Mouse (Mus musculus): ENCODE measurements around the gene Ppa1.

Gene Ppa1

GRCm38 (mm10) chr10:61695703-61696559, 47.6 kb downstream of the Ppa1 start:
- DNase-seq (ENCODE audit: low read depth, low spot score) = no peak

GRCm38 (mm10) chr10:61696560-61696823, 48.1 kb downstream of the Ppa1 start:
- no peak for DNase-seq (ENCODE audit: low read depth, low spot score)

- no peak for DNase-seq (ENCODE audit: low read depth, low spot score)
Measured at GRCm38 (mm10) chr10:61697028-61697427, 48.7 kb downstream of the Ppa1 start.

GRCm38 (mm10) chr10:61704663-61705062, 56.3 kb downstream of the Ppa1 start:
- DNase-seq (ENCODE audit: low read depth, low spot score) = no peak

- no peak for DNase-seq (ENCODE audit: low read depth, low spot score)
Measured at GRCm38 (mm10) chr10:61706412-61707375, 58.3 kb downstream of the Ppa1 start.

- no peak for DNase-seq (ENCODE audit: low read depth, low spot score)
Measured at GRCm38 (mm10) chr10:61713601-61714000, 65.2 kb downstream of the Ppa1 start.

- no peak for DNase-seq (ENCODE audit: low read depth, low spot score)
Measured at GRCm38 (mm10) chr10:61714146-61714545, 65.8 kb downstream of the Ppa1 start.

- DNase-seq (ENCODE audit: low read depth, low spot score) = peak; percentile 53
Measured at GRCm38 (mm10) chr10:61714771-61715461, 66.6 kb downstream of the Ppa1 start, which contains the start of gene Aifm2. TSS of gene Aifm2 (plus strand) at chr10:61715263.

GRCm38 (mm10) chr10:61715462-61715837, 67.1 kb downstream of the Ppa1 start:
- no peak for DNase-seq (ENCODE audit: low read depth, low spot score)

- DNase-seq (ENCODE audit: low read depth, low spot score) = no peak
Measured at GRCm38 (mm10) chr10:61715996-61716864, 67.9 kb downstream of the Ppa1 start.

- no peak for DNase-seq (ENCODE audit: low read depth, low spot score)
Measured at GRCm38 (mm10) chr10:61717406-61718296, 69.3 kb downstream of the Ppa1 start.

- no peak for DNase-seq (ENCODE audit: low read depth, low spot score)
Measured at GRCm38 (mm10) chr10:61720331-61720730, 72.0 kb downstream of the Ppa1 start.

GRCm38 (mm10) chr10:61722215-61722614, 73.9 kb downstream of the Ppa1 start:
- DNase-seq (ENCODE audit: low read depth, low spot score) = no peak

GRCm38 (mm10) chr10:61723271-61723670, 74.9 kb downstream of the Ppa1 start:
- DNase-seq (ENCODE audit: low read depth, low spot score) = no peak
